8 mouse cellular contexts compared by ENCODE assay signal in the genomic region with DNA sequence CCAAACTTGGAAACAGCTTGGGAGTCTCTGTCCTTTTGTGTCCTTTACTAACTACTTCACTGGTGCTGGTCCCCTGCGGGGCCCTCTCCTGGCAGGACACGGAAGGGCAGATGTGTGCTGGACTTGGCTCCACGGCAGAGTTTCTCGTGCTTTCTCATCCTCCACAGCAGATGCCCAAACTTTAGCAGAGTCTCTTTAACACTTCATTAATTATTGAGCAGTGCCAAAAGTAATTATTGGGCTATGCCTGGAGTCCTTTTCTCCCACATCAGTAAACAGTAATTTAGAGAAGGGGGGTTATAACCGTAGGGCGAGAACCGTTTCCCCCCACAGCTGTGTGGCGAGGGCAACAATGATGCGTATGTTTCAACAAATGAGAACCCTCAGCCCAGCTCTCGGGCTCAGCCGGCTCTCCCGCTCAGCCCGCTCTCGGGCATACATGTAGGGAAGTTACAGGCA.
DNase-seq lines count a peak whose midpoint lies in the region; ATAC-seq and TF ChIP-seq lines count a peak whose summit lies in the region.

No protein-coding gene starts in this region.

- DNase-seq in Patski (ENCODE audit: low read depth, low spot score), result no peak
- no peak for DNase-seq in urinary bladder, postnatal 36 days (ENCODE audit: low spot score in 2 of 2)

- H3K27me3 ChIP-seq in C2C12 (ENCODE audit: control insufficient read depth, insufficient read depth, insufficient read length), result no peaks in the 10 kb centered on the region
- no peaks in the 10 kb centered on the region for H3K27me3 ChIP-seq in Patski
- H3K27me3 ChIP-seq in hindbrain, embryonic 15.5 days, result no peaks in the 10 kb centered on the region
- H3K27me3 ChIP-seq in limb, embryonic 12.5 days, result no peaks in the 10 kb centered on the region
- no peaks in the 10 kb centered on the region for H3K27me3 ChIP-seq in neural tube, embryonic 12.5 days (replicated peaks)

- H3K4me3 ChIP-seq in C2C12 (ENCODE audit: insufficient read depth, poor library complexity, severe bottlenecking), result no peak overlapping the region
- no peak overlapping the region for H3K4me3 ChIP-seq in hindbrain, embryonic 15.5 days
- no peak overlapping the region for H3K4me3 ChIP-seq in limb, embryonic 12.5 days (replicated peaks)
- H3K4me3 ChIP-seq in neural tube, embryonic 12.5 days, result no peak overlapping the region

- no peaks in the 10 kb centered on the region for H3K79me3 ChIP-seq in C2C12 (ENCODE audit: low read depth)

- H3K9ac ChIP-seq in hindbrain, embryonic 15.5 days, result 0 out of 2 replicates have a peak overlapping the region, but pooled peaks have one; percentile 10
- H3K9ac ChIP-seq in limb, embryonic 12.5 days (replicated peaks), result no peak overlapping the region
- H3K9ac ChIP-seq in neural tube, embryonic 12.5 days, result no peak overlapping the region

- TF ChIP-seq CTCF in C2C12 (IDR thresholded peaks at IDR 0.05; ENCODE audit: control insufficient read depth, insufficient read depth, insufficient read length), result peak; percentile 18
- TF ChIP-seq CTCF in Patski (IDR thresholded peaks at IDR 0.05), result peak; percentile 74

- POLR2A ChIA-PET in Patski (lab: Charles Lee), result no interaction called here

- H3ac ChIP-seq in C2C12 (ENCODE audit: control insufficient read depth, insufficient read length, low read depth), result no peak overlapping the region

- H3K9me3 ChIP-seq in hindbrain, embryonic 15.5 days, result no peaks in the 10 kb centered on the region
- no peaks in the 10 kb centered on the region for H3K9me3 ChIP-seq in limb, embryonic 12.5 days
- H3K9me3 ChIP-seq in neural tube, embryonic 12.5 days, result no peaks in the 10 kb centered on the region

- peak overlapping the region; percentile 26 for H3K4me2 ChIP-seq in hindbrain, embryonic 15.5 days
- H3K4me2 ChIP-seq in limb, embryonic 12.5 days, result peak overlapping the region; percentile 29
- H3K4me2 ChIP-seq in neural tube, embryonic 12.5 days (replicated peaks), result 0 out of 2 replicates have a peak overlapping the region, but pooled peaks have one; percentile 12

- no peaks in the 10 kb centered on the region for H3K36me3 ChIP-seq in C2C12 (ENCODE audit: control insufficient read depth, insufficient read depth)
- no peaks in the 10 kb centered on the region for H3K36me3 ChIP-seq in hindbrain, embryonic 15.5 days
- no peaks in the 10 kb centered on the region for H3K36me3 ChIP-seq in limb, embryonic 12.5 days
- no peaks in the 10 kb centered on the region for H3K36me3 ChIP-seq in neural tube, embryonic 12.5 days

- no peaks in the 10 kb centered on the region for H3K79me2 ChIP-seq in C2C12 (ENCODE audit: control insufficient read depth, insufficient read depth)

- in situ Hi-C loops in Patski (cut with MboI; ENCODE audit: low pct_unique_long_range_greater_than_20kb), result no loop called here

- 10% methylated on average over 14 of the region's 14 CpGs for WGBS in hindbrain, embryonic 15.5 days
- 38% methylated on average over 14 of the region's 14 CpGs for WGBS in limb, embryonic 12.5 days
- WGBS in neural tube, embryonic 12.5 days, result 18% methylated on average over 14 of the region's 14 CpGs

- ATAC-seq in Patski, result peak; percentile 66
- peak; percentile 76; the same call in 1 of the 2 replicates for ATAC-seq in frontal cortex, adult (ENCODE audit: low TSS enrichment)
- ATAC-seq in hindbrain, embryonic 15.5 days (ENCODE audit: low FRiP score, low read depth), result peak; percentile 80
- no peak for ATAC-seq in limb, embryonic 12.5 days (ENCODE audit: insufficient number of reproducible peaks, insufficient read depth, low FRiP score, low TSS enrichment, low read depth)
- ATAC-seq in neural tube, embryonic 12.5 days (ENCODE audit: low FRiP score, low read depth), result peak; percentile 80
- ATAC-seq in monocyte, adult 5-6 weeks (replicated peaks; ENCODE audit: insufficient number of reproducible peaks, low FRiP score, low TSS enrichment, poor library complexity, severe bottlenecking), result no peak

- H3K27ac ChIP-seq in hindbrain, embryonic 15.5 days (replicated peaks), result peak overlapping the region; percentile 55
- no peak overlapping the region for H3K27ac ChIP-seq in limb, embryonic 12.5 days
- H3K27ac ChIP-seq in neural tube, embryonic 12.5 days, result no peak overlapping the region

- CTCF ChIA-PET in Patski (lab: Charles Lee), result interaction anchor here (1.2 to 1.6 kb wide), 3 partner anchors 13 to 76 kb away, joined by 3 to 4 read pairs (median 4); no protein-coding TSS in a partner anchor

- peaks cover 17% of the 10 kb centered on the region for H3K4me1 ChIP-seq in hindbrain, embryonic 15.5 days (replicated peaks)
- peaks cover 7% of the 10 kb centered on the region; the same call in 1 of the 2 replicates for H3K4me1 ChIP-seq in limb, embryonic 12.5 days (replicated peaks)
- H3K4me1 ChIP-seq in neural tube, embryonic 12.5 days, result peaks cover 6% of the 10 kb centered on the region; the same call in 1 of the 2 replicates

TF ChIP-seq in C2C12, 6 proteins besides CTCF, POLR2A, EP300 and RAD21:
- TF ChIP-seq MYOD1 (IDR thresholded peaks at IDR 0.05; ENCODE audit: control insufficient read depth, insufficient read length, low read depth) (no peak), MYOG (IDR thresholded peaks at IDR 0.05; ENCODE audit: control insufficient read depth, extremely low read depth, insufficient read length) (no peak)

Comparison
In these comparisons a context has a peak if more than half of its experiments do, and no peak if none do; other contexts are left out.
1. ATAC-seq: peak in Patski (single experiment), frontal cortex, adult (single experiment), hindbrain, embryonic 15.5 days (single experiment) and neural tube, embryonic 12.5 days (single experiment); none in limb, embryonic 12.5 days (single experiment) and monocyte, adult 5-6 weeks (single experiment).
2. Peak in every context shown above with its lines, with median percentiles within 50 percentile points of each other: H3K4me2 ChIP-seq.